Mouse (Mus musculus): Measurements from ENCODE around the gene Arhgef12. TPM values are rescaled to one million over a fixed set of nuclear protein-coding genes. Genes with fewer than 3 reads are reported as not detected.
A peak's percentile ranks its signal among the peaks of the same experiment; 100 is the strongest.
"Not testable (repeated sequence)": the region's sequence is repeated elsewhere in the genome, so short reads cannot be mapped to it uniquely, and the experiment has no call there.

The Arhgef12 gene
- polyA plus RNA-seq, 1 experiment from 2014 or later: 9.3 TPM

DNA sequence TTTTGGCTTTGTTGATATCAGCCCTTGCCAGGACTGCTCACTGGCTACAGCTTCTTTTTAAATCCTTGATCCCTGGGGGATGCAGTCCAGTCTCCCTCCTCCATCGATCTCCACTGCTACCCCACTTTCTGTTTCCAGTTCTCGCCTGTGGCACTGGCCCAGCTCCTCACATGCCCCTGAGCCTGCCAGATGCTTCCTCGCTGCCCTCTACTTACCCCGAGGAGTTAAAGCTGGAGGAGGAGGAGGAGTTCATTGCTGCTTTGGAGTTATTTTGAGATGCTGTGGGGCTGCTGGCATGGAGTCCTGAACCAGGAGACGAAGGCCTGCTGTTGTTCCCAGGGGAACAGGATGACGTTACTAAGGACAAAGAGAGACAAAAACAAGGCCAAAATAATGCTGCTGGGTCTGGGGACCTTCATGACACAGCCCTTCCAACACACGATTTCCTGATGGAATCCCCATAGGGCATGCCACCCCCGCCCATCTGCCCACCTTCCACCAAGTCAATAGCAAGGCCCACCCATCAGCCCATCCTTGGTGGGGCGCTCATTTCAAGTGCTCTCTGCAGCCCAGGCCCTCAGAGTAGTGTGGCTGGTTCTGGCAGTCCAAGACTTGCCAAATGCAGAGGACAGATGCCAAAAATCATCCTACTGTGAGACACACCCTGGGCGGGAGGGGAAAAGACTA lies 20.2 kb upstream of the Arhgef12 start:
- peaks cover 23% of the 10 kb centered on the region for H3K4me1 ChIP-seq
- no peak overlapping the region for H3K4me3 ChIP-seq
- WGBS: 81% methylated on average over 10 of the region's 10 CpGs
- H3K36me3 ChIP-seq: no peaks in the 10 kb centered on the region
- no peaks in the 10 kb centered on the region for H3K9me3 ChIP-seq (replicated peaks)
- DNase-seq (ENCODE audit: low spot score): no peak
- H3K27ac ChIP-seq: no peak overlapping the region
- no peaks in the 10 kb centered on the region for H3K27me3 ChIP-seq (ENCODE audit: low read depth, poor library complexity, severe bottlenecking)

GRCm38 (mm10) chr9:43122379-43122778 lies 15.3 kb upstream of the Arhgef12 start:
- no peak for DNase-seq (ENCODE audit: low spot score)
- Histone ChIP-seq H3K36me3 (no peaks in the 10 kb centered on the region), H3K27ac (no peak overlapping the region), H3K4me1 (no peaks in the 10 kb centered on the region), H3K9me3 (replicated peaks) (no peaks in the 10 kb centered on the region), H3K27me3 (ENCODE audit: low read depth, poor library complexity, severe bottlenecking) (peaks cover 3% of the 10 kb centered on the region; the same call in 1 of the 2 replicates), H3K4me3 (no peak overlapping the region)
- 46% methylated on average over 1 of the region's 1 CpGs for WGBS

- H3K36me3 ChIP-seq; H3K4me1 ChIP-seq; DNase-seq (ENCODE audit: low spot score); H3K9me3 ChIP-seq (replicated peaks); H3K27me3 ChIP-seq (ENCODE audit: low read depth, poor library complexity, severe bottlenecking); H3K4me3 ChIP-seq; H3K27ac ChIP-seq: not testable (repeated sequence)
- WGBS: 91% methylated on average over 2 of the region's 2 CpGs
Measured at GRCm38 (mm10) chr9:43121948-43122347, 14.9 kb upstream of the Arhgef12 start.

DNA sequence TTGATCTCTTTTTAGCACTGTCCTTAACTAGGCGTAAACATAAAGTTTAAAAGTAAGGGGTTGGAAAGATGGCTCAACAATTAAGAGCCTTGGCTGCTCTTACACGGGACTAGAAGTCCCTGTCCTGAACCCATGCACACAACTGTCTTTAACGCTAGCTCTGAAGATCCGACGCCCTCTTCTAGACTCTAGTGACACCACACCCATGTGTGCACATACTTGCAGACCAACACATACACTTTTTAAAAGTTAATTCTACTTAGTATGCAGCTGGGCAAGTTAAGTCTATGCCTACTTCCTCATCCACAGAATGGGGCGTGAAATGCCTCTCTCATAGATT lies 9.9 kb upstream of the Arhgef12 start:
- Histone ChIP-seq H3K27ac (no peak overlapping the region), H3K4me3 (0 out of 2 replicates have a peak overlapping the region, but pooled peaks have one; percentile 91), H3K36me3 (no peaks in the 10 kb centered on the region), H3K27me3 (ENCODE audit: low read depth, poor library complexity, severe bottlenecking) (peaks cover 12% of the 10 kb centered on the region; the same call in 1 of the 2 replicates), H3K9me3 (replicated peaks) (no peaks in the 10 kb centered on the region), H3K4me1 (peaks cover 14% of the 10 kb centered on the region; the same call in 1 of the 2 replicates)
- DNase-seq (ENCODE audit: low spot score): no peak
- WGBS: 81% methylated on average over 6 of the region's 6 CpGs

DNA sequence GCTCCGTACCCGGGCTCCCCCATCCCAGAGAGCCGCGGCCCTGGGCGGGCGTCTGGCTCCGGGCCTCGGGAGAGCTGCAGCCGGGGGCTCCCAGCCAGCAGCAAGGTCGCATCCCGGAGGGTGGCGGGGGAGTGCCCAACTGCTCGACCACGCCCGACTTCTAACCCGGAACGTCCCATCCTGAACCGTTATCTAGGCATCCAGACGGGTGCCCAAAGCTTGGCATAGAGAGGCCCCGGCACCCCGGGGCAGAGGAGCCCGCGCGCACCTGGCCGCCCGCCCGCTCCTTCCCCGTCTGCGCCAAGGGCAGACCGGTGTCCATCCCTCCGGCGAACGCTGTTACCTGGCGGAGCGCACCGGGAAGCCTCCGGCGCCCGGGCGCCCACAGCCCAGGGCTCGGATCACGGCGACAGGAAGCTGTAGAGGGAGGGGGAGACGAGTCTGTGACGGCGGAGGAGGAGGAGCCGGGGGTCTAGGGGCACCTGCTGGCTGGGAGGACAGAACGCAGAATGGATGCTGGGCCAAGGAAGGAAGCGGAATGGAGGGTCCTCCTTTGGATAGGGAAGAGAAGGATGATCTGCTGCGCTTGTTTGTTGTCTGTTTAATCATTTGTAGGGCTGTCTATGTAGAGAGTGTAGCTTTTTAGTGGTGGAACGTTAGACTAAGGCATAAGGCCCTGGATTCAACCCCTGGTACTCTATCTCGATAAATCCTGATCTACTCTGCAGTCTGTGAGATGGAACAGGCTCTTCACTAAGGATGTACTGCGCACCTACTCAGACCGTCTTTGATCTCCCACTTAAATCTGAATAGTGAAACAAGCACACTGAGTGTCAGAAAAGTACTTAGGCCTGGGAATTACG lies 9.3 kb upstream of the Arhgef12 start, which contains the start of gene Tmem136:
Gene Tmem136, minus strand, starts transcription at position 437 of the 863 bp plus-strand sequence.
- Histone ChIP-seq H3K36me3 (peaks cover 5% of the 10 kb centered on the region), H3K9me3 (replicated peaks) (no peaks in the 10 kb centered on the region), H3K4me1 (peaks cover 14% of the 10 kb centered on the region; the same call in 1 of the 2 replicates), H3K27me3 (ENCODE audit: low read depth, poor library complexity, severe bottlenecking) (peaks cover 12% of the 10 kb centered on the region; the same call in 1 of the 2 replicates), H3K27ac (peak within 1 kb of the TSS; percentile 81), H3K4me3 (peak within 1 kb of the TSS; percentile 91)
- WGBS: 3% methylated on average over 55 of the region's 55 CpGs
- peak; percentile 75 for DNase-seq (ENCODE audit: low spot score)

GRCm38 (mm10) chr9:43115431-43116133 lies 8.5 kb upstream of the Arhgef12 start:
- peak overlapping the region; percentile 81 for H3K27ac ChIP-seq
- peak overlapping the region; percentile 91 for H3K4me3 ChIP-seq
- peaks cover 13% of the 10 kb centered on the region for H3K36me3 ChIP-seq
- peaks cover 14% of the 10 kb centered on the region; the same call in 1 of the 2 replicates for H3K4me1 ChIP-seq
- peaks cover 12% of the 10 kb centered on the region; the same call in 1 of the 2 replicates for H3K27me3 ChIP-seq (ENCODE audit: low read depth, poor library complexity, severe bottlenecking)
- no peaks in the 10 kb centered on the region for H3K9me3 ChIP-seq (replicated peaks)
- no peak for DNase-seq (ENCODE audit: low spot score)
- 35% methylated on average over 12 of the region's 12 CpGs for WGBS

GRCm38 (mm10) chr9:43114833-43115232 lies 7.8 kb upstream of the Arhgef12 start:
- peaks cover 12% of the 10 kb centered on the region; the same call in 1 of the 2 replicates for H3K27me3 ChIP-seq (ENCODE audit: low read depth, poor library complexity, severe bottlenecking)
- peaks cover 20% of the 10 kb centered on the region for H3K36me3 ChIP-seq
- H3K9me3 ChIP-seq (replicated peaks): no peaks in the 10 kb centered on the region
- no peak overlapping the region for H3K4me3 ChIP-seq
- H3K27ac ChIP-seq: no peak overlapping the region
- WGBS: 96% methylated on average over 4 of the region's 4 CpGs
- DNase-seq (ENCODE audit: low spot score): no peak
- H3K4me1 ChIP-seq: peaks cover 14% of the 10 kb centered on the region; the same call in 1 of the 2 replicates

DNA sequence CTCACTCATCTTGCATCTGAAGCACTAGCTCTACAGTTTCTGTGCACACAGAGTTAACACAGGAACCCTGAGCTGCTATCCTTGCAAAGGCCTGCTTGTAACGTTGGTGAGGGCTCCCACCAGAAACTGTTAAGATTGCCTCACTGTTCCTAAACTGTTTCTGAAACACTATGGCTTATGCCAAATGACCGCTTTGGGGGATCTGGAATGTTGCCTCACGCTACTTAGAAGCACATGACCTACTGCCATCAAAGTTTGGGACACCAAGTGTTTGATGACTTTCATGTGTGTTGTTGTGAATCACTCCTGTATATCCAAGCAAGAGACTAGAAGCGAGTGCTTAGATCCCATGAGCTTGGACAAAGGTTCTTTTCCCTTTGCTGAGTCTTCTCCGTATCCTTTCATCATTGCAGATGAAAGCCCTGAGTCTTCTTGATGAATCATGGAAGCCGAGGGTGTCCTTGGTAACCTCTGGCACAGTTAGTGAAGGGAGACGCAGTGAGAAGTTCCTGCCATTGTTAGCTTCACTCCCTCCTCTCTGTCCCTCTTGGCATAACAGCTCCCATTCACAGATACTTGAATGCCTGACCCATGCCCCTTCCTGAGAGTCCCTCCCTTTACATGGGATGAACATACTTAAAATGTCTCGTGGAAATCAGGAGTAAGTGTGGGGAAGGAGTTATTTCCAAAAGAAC lies 3.4 kb upstream of the Arhgef12 start:
- WGBS: 93% methylated on average over 8 of the region's 8 CpGs

DNA sequence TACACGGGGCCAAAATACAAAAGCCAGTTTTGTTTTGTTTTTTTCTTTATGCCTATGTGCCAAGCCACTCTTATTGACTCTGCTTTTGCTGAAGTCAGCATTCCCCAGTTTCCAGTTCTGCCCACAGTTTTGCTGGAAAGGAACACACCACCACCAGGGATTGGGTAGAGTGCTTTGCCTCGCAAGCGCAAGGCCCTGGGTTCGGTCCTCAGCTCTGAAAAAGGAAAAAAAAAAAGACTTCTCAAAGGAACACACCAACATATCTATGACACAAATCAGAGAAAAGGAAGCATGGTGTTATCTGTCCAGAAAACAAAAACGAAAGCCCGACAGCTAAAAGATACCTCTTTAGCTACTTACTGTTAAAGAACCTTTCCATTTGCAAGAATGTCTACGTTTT lies 2.1 kb upstream of the Arhgef12 start:
- DNase-seq (ENCODE audit: low spot score): no peak
- no peaks in the 10 kb centered on the region for H3K27me3 ChIP-seq (ENCODE audit: low read depth, poor library complexity, severe bottlenecking)
- H3K4me3 ChIP-seq: no peak overlapping the region
- WGBS: 87% methylated on average over 7 of the region's 7 CpGs
- H3K36me3 ChIP-seq: peaks cover 20% of the 10 kb centered on the region
- H3K9me3 ChIP-seq (replicated peaks): no peaks in the 10 kb centered on the region
- no peak overlapping the region for H3K27ac ChIP-seq
- H3K4me1 ChIP-seq: peaks cover 12% of the 10 kb centered on the region

More for the DNA sequence above, 3.4 kb upstream of the Arhgef12 start:
- Histone ChIP-seq H3K4me3 (no peak overlapping the region), H3K27me3 (ENCODE audit: low read depth, poor library complexity, severe bottlenecking) (no peaks in the 10 kb centered on the region), H3K9me3 (replicated peaks) (no peaks in the 10 kb centered on the region), H3K4me1 (peaks cover 13% of the 10 kb centered on the region), H3K27ac (no peak overlapping the region), H3K36me3 (peaks cover 20% of the 10 kb centered on the region)
- DNase-seq (ENCODE audit: low spot score): no peak

DNA sequence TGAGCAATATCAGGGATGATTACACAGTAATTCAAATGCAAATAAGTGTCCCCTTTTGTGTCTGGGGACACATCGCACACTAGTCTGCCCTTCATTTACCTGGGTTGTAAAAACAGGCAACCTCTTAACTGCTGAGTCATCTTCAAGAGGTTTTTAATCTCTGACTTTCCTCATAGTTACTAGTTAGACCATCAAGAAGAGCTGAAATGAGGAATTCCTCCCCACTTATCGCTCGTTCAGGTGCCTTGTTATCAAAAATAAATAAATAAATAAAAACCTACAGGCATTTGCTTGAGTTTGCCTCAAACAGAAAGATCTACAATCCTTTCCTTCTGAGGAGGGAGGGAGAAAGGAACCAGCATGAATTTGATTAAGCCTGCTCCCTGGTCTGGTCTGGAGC lies 1.7 kb upstream of the Arhgef12 start:
- no peak overlapping the region for H3K4me3 ChIP-seq
- H3K9me3 ChIP-seq (replicated peaks): no peaks in the 10 kb centered on the region
- H3K4me1 ChIP-seq: peaks cover 16% of the 10 kb centered on the region
- no peak for DNase-seq (ENCODE audit: low spot score)
- peaks cover 20% of the 10 kb centered on the region for H3K36me3 ChIP-seq
- no peak overlapping the region for H3K27ac ChIP-seq
- WGBS: 90% methylated on average over 3 of the region's 3 CpGs
- H3K27me3 ChIP-seq (ENCODE audit: low read depth, poor library complexity, severe bottlenecking): no peaks in the 10 kb centered on the region

DNA sequence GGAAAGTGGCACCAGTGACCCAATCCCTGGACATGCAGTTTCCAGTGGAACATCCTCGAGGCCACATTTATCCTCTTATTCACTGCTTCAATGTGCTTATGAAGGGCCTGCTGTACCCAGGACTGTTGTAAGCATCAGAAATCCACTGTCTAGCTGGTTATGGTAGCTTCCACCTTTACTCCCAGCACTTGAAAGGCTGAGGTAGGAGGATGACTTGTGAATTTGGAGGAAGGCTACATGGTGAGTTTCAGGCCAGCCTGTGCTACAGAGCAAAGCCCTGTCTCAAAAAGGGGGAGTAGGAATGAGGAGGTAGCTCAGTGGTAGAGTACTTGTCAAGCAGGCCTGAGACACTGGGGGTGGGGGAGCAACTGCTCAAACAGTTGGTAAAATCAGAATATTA lies 1.0 kb upstream of the Arhgef12 start:
- 95% methylated on average over 1 of the region's 1 CpGs for WGBS
- H3K27ac ChIP-seq: no peak overlapping the region
- H3K9me3 ChIP-seq (replicated peaks): no peaks in the 10 kb centered on the region
- H3K4me3 ChIP-seq: no peak overlapping the region
- DNase-seq (ENCODE audit: low spot score): no peak
- peaks cover 23% of the 10 kb centered on the region for H3K4me1 ChIP-seq
- H3K36me3 ChIP-seq: peaks cover 20% of the 10 kb centered on the region
- no peaks in the 10 kb centered on the region for H3K27me3 ChIP-seq (ENCODE audit: low read depth, poor library complexity, severe bottlenecking)

- peaks cover 20% of the 10 kb centered on the region for H3K36me3 ChIP-seq
- H3K27me3 ChIP-seq (ENCODE audit: low read depth, poor library complexity, severe bottlenecking): no peaks in the 10 kb centered on the region
- 65% methylated on average over 5 of the region's 5 CpGs for WGBS
- peaks cover 28% of the 10 kb centered on the region for H3K4me1 ChIP-seq
- H3K27ac ChIP-seq: no peak overlapping the region
- no peaks in the 10 kb centered on the region for H3K9me3 ChIP-seq (replicated peaks)
- DNase-seq (ENCODE audit: low spot score): no peak
- no peak overlapping the region for H3K4me3 ChIP-seq
Measured at GRCm38 (mm10) chr9:43107555-43107954, 516 bp upstream of the Arhgef12 start.
